Mouse (Mus musculus): ENCODE results near the gene Kdm4a.

DNA sequence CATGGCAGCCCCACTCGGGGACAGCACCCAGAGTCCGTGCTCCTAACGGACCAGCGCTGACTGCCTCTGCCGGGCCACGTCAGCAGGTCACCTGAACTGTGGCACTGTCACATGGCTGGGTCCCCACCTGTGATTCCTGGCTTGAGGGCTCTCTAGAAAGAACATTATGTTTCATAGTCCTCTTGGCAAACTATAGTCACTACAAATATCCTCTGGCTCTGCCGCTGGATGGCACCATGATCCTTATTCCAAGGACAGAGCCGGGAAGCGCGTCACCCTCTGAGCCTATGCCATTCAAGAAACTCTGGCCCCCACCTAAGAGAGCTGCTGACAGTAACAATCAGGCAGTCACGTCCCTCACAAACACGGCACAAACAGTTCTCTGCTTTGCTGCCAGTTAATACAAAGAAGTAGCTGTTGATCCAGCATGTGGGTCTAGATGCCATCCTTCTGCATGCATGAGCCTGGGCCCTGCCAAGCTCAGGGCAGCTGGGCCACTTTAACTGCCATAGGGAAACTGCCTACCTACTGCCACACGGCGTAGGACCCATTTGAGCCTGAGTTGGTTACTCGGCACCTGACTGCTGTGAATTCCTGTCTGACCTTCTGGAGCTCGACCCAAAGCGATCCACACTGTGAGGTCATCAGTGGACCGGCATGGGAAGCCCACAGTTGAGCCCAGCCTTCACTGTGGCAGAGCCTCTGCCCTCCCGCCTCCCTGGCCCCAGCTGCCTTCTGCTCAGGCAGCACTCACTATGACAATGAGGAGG lies 32.1 kb downstream of the Kdm4a start:
- TF ChIP-seq EP300 (IDR thresholded peaks at IDR 0.05) (no peak), CTCF (IDR thresholded peaks at IDR 0.05) (no peak)
